Mouse (Mus musculus) monocyte, adult 2 months (primary cell): ENCODE measurements around the gene Mapkapk2.

Experiments used
- DNase-seq, 2 experiments: peaks; one replicate each; pipeline ENCODE4 v3.0.0; 2022; ENCODE audit warnings: low spot score in 2 of 2, low read depth in 1 of 2

Mapkapk2 gene

DNA sequence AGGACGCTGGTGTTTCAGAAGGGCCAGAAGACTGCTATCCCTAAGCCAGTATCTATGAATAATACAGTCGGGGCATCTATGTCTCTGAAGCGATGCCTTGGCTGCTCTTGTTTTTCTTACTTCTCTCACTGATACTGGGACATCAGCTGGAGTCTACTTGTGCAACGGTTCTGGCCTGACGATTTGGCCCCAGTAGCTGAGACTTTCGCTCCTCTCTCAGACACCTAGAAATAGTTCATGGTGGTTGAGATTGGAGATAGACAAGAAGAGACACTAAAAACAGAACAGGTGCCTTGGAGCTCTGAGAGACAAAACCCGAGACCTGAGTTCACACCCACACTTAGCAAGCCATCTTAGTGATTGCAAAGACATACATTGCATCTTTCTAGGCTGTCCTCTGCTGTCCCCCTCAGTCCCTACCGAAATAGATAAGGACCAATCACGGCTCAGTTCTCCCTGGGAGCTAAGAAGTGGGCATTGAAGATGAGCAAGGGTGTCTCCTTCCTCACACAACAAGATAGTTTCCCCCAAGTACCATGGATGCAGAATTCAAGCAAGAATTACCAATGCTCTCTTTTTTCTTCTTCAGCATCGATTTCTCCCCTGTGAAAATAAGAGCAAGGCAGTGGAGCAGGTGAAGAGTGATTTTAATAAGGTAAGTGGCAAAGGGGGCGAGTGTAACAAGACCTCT, 75.6 kb downstream of the Mapkapk2 start:
- DNase-seq = no peak

DNA sequence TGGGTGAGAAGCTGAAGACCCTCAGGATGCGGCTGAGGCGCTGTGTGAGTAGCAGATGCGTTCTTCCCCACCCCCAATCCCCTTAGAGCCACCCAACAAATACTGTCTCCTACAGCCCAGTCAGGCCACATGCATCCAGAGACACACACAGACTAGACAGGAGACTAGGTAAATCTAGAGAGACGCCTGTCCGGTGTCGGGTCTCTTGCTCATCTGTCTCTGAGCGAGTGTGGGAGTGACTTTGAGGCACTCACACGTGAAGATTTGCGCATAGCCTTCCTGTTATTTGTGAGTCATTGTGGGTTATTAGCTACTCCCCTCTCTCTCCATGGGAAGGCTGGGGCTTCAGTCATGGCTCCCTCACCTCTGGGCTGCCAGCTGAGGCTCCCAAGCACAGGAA, 76.2 kb downstream of the Mapkapk2 start:
- DNase-seq = no peak

DNA sequence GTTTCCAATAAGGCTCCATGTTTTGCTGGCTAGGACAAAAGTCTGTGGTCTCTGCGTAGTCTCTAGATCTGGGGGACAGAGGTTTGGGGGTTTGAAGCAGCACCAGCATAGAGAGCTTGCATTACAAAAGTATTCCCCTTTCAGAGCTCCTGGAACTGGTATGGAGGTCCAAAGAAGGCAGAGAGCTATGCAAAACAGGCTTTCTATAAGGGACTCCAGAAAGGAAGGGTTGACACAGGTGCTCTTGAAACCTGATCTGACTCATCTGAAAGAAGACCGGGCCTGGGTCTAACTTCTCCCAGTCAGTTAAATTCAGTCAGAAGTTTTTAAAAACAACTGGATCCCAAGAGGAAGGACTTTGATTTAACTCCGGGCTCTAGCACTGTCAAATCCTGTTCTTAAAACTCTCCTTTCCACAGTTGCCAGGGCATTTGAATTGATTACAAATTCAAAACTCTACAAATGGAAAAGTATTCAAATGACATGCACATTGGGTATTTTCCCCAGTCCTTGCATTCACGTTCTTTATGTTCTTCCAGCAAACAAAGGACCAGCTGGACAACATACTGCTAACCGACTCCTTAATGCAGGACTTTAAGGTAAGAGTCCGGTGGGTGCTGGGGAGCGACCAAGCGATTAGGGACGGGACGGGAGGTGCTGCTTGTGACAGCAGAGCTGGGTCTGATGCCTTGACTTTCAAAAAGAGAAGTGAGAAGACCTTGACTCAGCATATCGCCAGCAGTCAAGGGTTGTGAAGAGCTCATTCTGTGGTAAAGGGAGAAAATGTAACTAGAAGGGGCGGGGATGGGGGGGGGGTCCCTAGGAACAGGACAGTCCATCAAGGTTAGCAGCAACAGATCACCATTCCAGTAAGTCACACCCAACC, 77.0 kb downstream of the Mapkapk2 start:
- no peak for DNase-seq

DNA sequence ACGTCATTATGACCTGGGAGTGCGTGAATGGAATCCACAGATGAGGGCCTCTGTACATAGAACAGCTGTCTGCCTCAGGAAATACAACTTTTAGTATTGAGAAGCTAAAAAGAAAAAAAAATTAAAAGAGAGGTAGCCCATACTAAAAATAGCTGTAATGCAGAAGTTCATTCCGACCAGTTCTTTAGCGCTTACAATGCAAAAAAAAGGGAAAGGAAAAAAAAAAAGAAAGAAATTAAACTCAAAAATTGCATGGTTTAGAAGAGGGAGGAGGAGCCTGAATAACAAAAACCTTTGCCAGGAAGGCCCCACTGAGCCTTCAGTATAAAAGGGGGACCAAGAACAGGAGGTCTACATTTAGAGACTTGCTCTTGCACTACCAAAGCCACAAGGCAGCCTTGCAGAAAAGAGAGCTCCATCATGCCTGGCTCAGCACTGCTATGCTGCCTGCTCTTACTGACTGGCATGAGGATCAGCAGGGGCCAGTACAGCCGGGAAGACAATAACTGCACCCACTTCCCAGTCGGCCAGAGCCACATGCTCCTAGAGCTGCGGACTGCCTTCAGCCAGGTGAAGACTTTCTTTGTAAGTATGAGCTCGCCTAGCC, 78.0 kb downstream of the Mapkapk2 start, which contains the start of gene Il10:
Gene Il10 (plus strand): TSS at position 354 of the 607 bp plus-strand sequence.
- DNase-seq = no peak

DNA sequence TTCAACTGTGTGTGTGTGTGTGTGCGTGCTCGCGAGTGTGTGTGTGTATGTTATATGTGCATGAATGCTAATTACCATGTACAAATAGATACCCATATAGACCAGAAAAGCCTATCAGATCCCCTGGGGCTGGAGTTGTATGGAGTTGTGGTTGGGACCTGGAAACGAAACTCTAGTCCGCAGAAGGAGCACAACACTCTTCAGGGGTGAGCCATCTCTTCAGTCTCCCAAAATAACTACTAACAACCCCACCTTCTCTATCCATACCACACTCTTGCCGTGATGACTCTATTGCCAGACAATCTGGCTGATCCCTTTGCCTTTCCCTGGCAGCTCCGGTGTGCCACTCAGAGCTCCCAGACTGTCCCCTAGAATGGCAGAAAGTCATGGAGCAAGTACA, 81.7 kb downstream of the Mapkapk2 start:
- no peak for DNase-seq

DNA sequence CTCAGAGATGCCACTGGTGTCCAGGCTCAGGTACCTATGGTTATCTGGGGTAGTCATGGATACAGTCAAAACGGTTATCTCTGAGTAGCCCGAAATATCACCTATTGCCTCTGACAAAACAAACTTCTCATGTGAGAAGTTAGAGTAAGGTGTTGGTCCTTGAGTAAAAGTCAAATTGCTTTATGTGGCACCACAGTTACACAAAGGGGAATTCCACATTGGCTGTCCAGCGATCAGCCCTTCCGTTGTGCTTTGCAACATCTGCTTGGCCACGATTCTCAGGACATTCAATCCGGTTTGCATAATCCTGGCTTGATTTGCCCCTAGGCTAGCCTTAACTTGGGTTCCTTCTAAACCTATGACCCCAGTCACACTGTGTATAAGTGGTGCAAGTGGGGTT, 82.3 kb downstream of the Mapkapk2 start:
- DNase-seq = peak in 1 of 2 experiments; percentile 16

DNA sequence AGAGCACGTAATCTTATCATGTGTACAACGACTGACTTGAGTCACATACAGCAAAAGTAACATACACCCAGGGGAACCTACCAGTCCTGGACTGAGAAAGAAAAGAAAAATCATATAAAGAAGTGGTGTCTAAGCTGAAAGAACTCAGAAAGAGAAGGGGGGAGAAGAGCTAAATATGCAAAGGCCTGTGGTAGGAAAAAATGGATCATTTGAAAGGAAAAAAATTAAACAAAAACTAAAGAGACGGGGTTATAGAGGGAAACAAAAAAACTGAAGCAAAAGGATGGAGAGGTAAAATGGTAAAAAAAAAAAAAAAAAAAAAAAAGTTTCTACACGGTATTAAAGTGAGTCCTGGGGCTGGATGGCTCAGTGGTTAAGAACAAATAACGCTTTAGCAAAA, 83.7 kb downstream of the Mapkapk2 start:
- DNase-seq = no peak

DNA sequence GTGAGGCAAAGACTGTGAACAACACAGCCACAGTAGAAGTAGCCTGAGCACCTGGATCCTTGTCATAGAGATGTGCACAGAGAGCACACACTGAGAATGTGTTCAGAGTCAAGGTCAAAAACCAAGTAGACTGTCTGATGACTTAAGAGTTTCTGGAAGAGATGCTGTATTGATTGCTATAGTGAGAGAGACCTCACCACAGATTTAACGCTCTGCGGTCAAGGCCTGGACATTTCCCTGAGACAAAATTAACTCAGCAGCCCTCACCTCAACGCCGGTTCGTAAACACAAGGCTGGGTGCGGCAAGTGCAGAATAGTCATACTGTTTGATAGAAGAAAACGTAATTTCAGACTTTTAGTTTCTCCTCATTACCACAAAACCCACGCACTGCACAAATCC, 85.1 kb downstream of the Mapkapk2 start:
- DNase-seq = no peak

DNA sequence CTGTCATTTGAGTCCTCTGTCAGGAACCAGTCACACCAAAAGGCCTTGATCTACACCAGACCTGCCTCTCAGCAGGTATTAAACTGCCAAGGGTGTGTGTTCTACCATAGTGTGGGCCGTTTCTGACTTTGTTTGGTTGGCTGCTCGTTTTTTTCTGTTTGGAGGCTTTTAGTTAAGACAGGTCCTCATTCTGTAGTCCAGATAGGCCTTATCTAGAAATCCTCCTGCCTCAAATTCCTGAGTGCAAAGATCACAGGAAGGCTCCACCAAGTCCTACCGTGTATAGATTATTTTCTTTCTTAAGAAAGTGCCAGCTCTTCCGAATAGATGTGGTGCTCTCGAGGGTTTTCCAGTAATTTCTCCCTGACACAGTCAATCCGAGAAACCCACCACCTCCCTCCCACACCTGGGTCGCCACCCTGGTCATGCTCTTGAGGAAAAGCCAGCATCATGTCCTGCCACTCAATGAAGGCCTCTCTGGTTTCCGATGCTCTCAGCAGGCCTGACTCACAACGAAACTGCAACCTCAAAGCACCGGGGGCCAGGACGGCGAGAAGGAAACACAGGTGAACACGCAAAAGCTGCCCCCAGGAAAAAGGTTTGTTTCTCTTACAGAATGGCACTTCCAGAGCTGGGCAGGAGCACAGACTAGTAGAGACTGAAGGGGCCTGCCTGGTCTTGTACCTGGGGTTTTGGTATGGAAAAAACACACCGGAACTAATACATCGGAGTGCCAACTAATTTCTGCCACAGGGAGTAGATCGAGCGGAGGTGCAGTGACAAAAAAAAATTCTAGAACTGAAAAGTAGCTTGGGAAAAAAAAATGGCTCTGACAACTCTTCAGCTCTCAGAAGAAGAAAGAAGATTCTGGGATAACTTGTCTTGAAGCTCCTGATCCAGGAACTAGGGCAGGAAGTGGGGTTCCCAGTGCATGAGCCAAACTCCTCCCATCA, 87.1 kb downstream of the Mapkapk2 start:
- no peak for DNase-seq

DNA sequence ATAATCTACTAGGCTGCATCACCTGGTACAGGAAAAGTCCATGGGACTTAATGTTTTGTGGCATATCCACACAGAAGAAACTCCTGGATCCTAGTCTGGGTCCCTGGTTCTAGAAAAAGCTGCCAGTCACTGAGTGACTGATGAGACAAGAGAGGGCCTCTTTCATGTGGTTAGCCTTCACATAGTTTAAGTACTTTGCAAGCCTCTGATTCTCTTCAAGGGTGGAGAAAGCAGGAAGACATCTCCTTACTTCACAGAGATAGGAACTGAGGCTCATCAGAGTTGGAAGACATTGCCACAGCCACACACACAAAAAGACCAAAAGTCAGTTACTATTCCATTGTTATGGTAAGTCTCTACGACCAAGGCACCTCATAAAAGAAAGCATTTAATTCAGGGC, 91.6 kb downstream of the Mapkapk2 start:
- no peak for DNase-seq
